Comparison of ENCODE assay signal across 37 mouse cellular contexts in the genomic region with DNA sequence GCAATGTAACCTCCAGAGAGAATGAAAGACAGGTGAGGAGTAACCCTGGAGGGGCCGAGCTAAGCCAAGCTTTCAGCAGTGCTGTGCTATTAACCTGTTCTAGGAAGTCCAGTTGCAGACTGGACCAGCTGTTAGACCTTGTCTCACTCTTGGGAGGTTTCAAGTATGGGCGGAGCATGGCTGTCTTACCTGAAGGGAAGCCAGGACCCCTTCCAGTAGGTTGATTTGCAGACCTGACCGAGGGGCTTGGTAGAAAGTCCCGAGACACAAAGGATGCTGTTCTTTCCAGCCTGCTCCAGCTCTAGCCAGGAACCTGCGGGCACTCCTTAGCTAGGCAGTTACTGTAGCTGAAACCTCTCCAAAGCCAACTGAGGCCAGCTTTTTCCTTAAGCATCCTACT. TPM values are rescaled to one million over a fixed set of nuclear protein-coding genes. Genes with fewer than 3 reads are reported as not detected.
"Had no signal": no experiment of that assay in that cellular context is flagged by ENCODE, and none has a peak within 500 bp of the region (broad histone marks: within the 10 kb centered on the region; RNA-seq: fewer than 3 reads in every experiment).

No protein-coding gene starts in this region.

- H3K4me3 ChIP-seq: limb, embryonic 10.5 days; limb, embryonic 12.5 days; limb, embryonic 13.5 days; limb, embryonic 15.5 days; liver, embryonic 12.5 days; liver, embryonic 13.5 days; liver, embryonic 15.5 days; lung, embryonic 15.5 days; megakaryocyte, embryonic 14.5 days; midbrain, embryonic 10.5 days; midbrain, embryonic 12.5 days; midbrain, embryonic 13.5 days; midbrain, embryonic 15.5 days; myocyte; neural tube, embryonic 12.5 days; neural tube, embryonic 13.5 days had no signal

- H3K27me3 ChIP-seq: limb, embryonic 12.5 days; limb, embryonic 13.5 days; limb, embryonic 15.5 days; liver, embryonic 12.5 days; liver, embryonic 13.5 days; liver, embryonic 15.5 days; lung, embryonic 15.5 days; megakaryocyte, embryonic 14.5 days; midbrain, embryonic 12.5 days; midbrain, embryonic 13.5 days; midbrain, embryonic 15.5 days; neural tube, embryonic 12.5 days; neural tube, embryonic 13.5 days had no signal

- H3K27ac ChIP-seq: limb, embryonic 10.5 days; limb, embryonic 12.5 days; limb, embryonic 13.5 days; limb, embryonic 15.5 days; liver, embryonic 12.5 days; liver, embryonic 13.5 days; liver, embryonic 14.5 days; liver, embryonic 15.5 days; lung, embryonic 15.5 days; macrophage; midbrain, embryonic 10.5 days; midbrain, embryonic 12.5 days; midbrain, embryonic 13.5 days; midbrain, embryonic 15.5 days; neural tube, embryonic 12.5 days; neural tube, embryonic 13.5 days had no signal

- H3K9me3 ChIP-seq: limb, embryonic 10.5 days; limb, embryonic 12.5 days; limb, embryonic 13.5 days; limb, embryonic 15.5 days; liver, embryonic 12.5 days; liver, embryonic 13.5 days; liver, embryonic 15.5 days; lung, embryonic 15.5 days; midbrain, embryonic 10.5 days; midbrain, embryonic 12.5 days; midbrain, embryonic 13.5 days; midbrain, embryonic 15.5 days; neural tube, embryonic 12.5 days; neural tube, embryonic 13.5 days had no signal

- H3K4me1 ChIP-seq: limb, embryonic 10.5 days; limb, embryonic 12.5 days; limb, embryonic 13.5 days; limb, embryonic 15.5 days; liver, embryonic 12.5 days; liver, embryonic 13.5 days; liver, embryonic 15.5 days; lung, embryonic 15.5 days; midbrain, embryonic 10.5 days; midbrain, embryonic 12.5 days; midbrain, embryonic 13.5 days; midbrain, embryonic 15.5 days; neural tube, embryonic 12.5 days; neural tube, embryonic 13.5 days had no signal

- H3K9ac ChIP-seq: limb, embryonic 12.5 days; limb, embryonic 13.5 days; limb, embryonic 15.5 days; liver, embryonic 12.5 days; liver, embryonic 13.5 days; liver, embryonic 14.5 days; liver, embryonic 15.5 days; liver, postnatal 0 days; lung, embryonic 14.5 days; lung, embryonic 15.5 days; midbrain, embryonic 12.5 days; midbrain, embryonic 13.5 days; midbrain, embryonic 15.5 days; neural tube, embryonic 12.5 days; neural tube, embryonic 13.5 days had no signal

- ATAC-seq: liver, embryonic 12.5 days; liver, postnatal 0 days; lung, postnatal 0 days; midbrain, embryonic 13.5 days; midbrain, embryonic 15.5 days; midbrain, embryonic 16.5 days had no signal

- H3K36me3 ChIP-seq: limb, embryonic 10.5 days; liver, embryonic 12.5 days; liver, embryonic 13.5 days; liver, embryonic 15.5 days; midbrain, embryonic 15.5 days had no signal

- DNase-seq: left cerebral cortex, postnatal 4 days; liver; liver, embryonic 13.5 days; liver, postnatal 0 days; lung, adult 18-20 months; lung, adult 2 months; lung, embryonic 14.5 days; lung, postnatal 10 days; lung, postnatal 14 days; lung, postnatal 36 days; lung, postnatal 4 days; midbrain, embryonic 14.5 days had no signal

- H3K4me2 ChIP-seq: limb, embryonic 12.5 days; limb, embryonic 13.5 days; limb, embryonic 15.5 days; liver, embryonic 11.5 days; liver, embryonic 12.5 days; liver, embryonic 13.5 days; liver, embryonic 15.5 days; lung, embryonic 14.5 days; lung, embryonic 15.5 days; midbrain, embryonic 11.5 days; midbrain, embryonic 12.5 days; midbrain, embryonic 13.5 days; midbrain, embryonic 15.5 days; neural tube, embryonic 12.5 days; neural tube, embryonic 13.5 days had no signal

RNA-seq across cellular contexts. Expression of a gene that starts 36.4 kb away (rescaled TPM):
- total RNA-seq: megakaryocyte progenitor cell, adult 5-6 weeks; megakaryocyte, adult 5-6 weeks; megakaryocyte-erythroid progenitor cell, adult 5-6 weeks; monocyte, adult 5-6 weeks had no signal
- polyA plus RNA-seq: liver, embryonic 11.5 days; liver, embryonic 13.5 days; liver, embryonic 15.5 days; macrophage; myocyte had no signal
